Mouse (Mus musculus) intestine, embryonic 15.5 days (tissue): ENCODE data around the gene Kmt2d. TPM values are rescaled to one million over a fixed set of nuclear protein-coding genes. Genes with fewer than 3 reads are reported as not detected.

Experiments
- polyA plus RNA-seq: library from polyadenylated mRNA; unstranded; fragments of >200 nt; fragmentation: Nextera tagmentation; extraction: Ambion mirVana; gene quantifications from 2 replicates; pipeline ENCODE4 v1.2.1, GENCODE M21; 2015

Kmt2d gene
- polyA plus RNA-seq, 1 experiment from 2014 or later: 9.6 TPM

Other genes with a start within 250 kb of the Kmt2d start
- gene Cacnb3, start 240.4 kb downstream of the Kmt2d start, polyA plus RNA-seq: 24.9 and 26.7 TPM in 2 replicates
- 23.3 and 23.7 TPM in 2 replicates for gene Ddx23, start 208.3 kb downstream of the Kmt2d start, polyA plus RNA-seq
- 0.97 and 1.1 TPM in 2 replicates for gene Rnd1, start 193.7 kb downstream of the Kmt2d start, polyA plus RNA-seq
- gene Ccdc65, start 163.0 kb downstream of the Kmt2d start, polyA plus RNA-seq: 0.67 and 0.92 TPM in 2 replicates
- gene Fkbp11, start 143.0 kb downstream of the Kmt2d start, polyA plus RNA-seq: 68.0 and 117 TPM in 2 replicates
- 39.8 and 43.6 TPM in 2 replicates for gene Arf3, start 108.0 kb downstream of the Kmt2d start, polyA plus RNA-seq
- not detected in 2 replicates for gene Wnt10b, start 93.1 kb downstream of the Kmt2d start, polyA plus RNA-seq
- not detected in 2 replicates for gene Wnt1, start 81.3 kb downstream of the Kmt2d start, polyA plus RNA-seq
- not detected in 2 replicates for gene Ddn, start 61.7 kb downstream of the Kmt2d start, polyA plus RNA-seq
- 88.3 and 89.0 TPM in 2 replicates for gene Prkag1, start 39.7 kb downstream of the Kmt2d start, polyA plus RNA-seq
- 10.8 and 12.5 TPM in 2 replicates for gene Rhebl1, start 23.3 kb upstream of the Kmt2d start, polyA plus RNA-seq
- 0.96 and 1.1 TPM in 2 replicates for gene Dhh, start 27.3 kb upstream of the Kmt2d start, polyA plus RNA-seq
- gene Lmbr1l, start 47.0 kb upstream of the Kmt2d start, polyA plus RNA-seq: 18.6 and 19.0 TPM in 2 replicates
- 1,296 and 1,330 TPM in 2 replicates for gene Tuba1b, start 63.4 kb upstream of the Kmt2d start, polyA plus RNA-seq
- not detected in 2 replicates for gene Gm49450, start 82.3 kb upstream of the Kmt2d start, polyA plus RNA-seq
- 981 and 999 TPM in 2 replicates for gene Tuba1a, start 82.5 kb upstream of the Kmt2d start, polyA plus RNA-seq
- 253 and 271 TPM in 2 replicates for gene Tuba1c, start 158.7 kb upstream of the Kmt2d start, polyA plus RNA-seq
- 46.9 and 48.1 TPM in 2 replicates for gene Prph, start 184.0 kb upstream of the Kmt2d start, polyA plus RNA-seq
- gene Troap, start 203.4 kb upstream of the Kmt2d start, polyA plus RNA-seq: 24.7 and 25.4 TPM in 2 replicates
- gene C1ql4, start 216.6 kb upstream of the Kmt2d start, polyA plus RNA-seq: 0.09 TPM in 1 of 2 replicates, not detected in the other
- gene Dnajc22, start 222.0 kb upstream of the Kmt2d start, polyA plus RNA-seq: 37.4 and 39.0 TPM in 2 replicates